Mouse (Mus musculus): ENCODE results near the gene Wwp2. TPM values are rescaled to one million over a fixed set of nuclear protein-coding genes. Genes with fewer than 3 reads are reported as not detected.

Wwp2 gene
- polyA plus RNA-seq, 1 experiment: 42.5 TPM

GRCm38 (mm10) chr8:107544211-107544610 is 108.0 kb downstream of the Wwp2 start:
- no peak for DNase-seq (ENCODE audit: low read depth)
- no peak for TF ChIP-seq POLR2A (IDR thresholded peaks at IDR 0.05; ENCODE audit: borderline replicate concordance, extremely low read depth, insufficient read depth, insufficient read length, poor library complexity, severe bottlenecking)
- TF ChIP-seq CTCF (IDR thresholded peaks at IDR 0.05; ENCODE audit: borderline replicate concordance, extremely low read depth, insufficient read depth, insufficient read length): no peak

- DNase-seq (ENCODE audit: low read depth): peak; percentile 44
- no peak for TF ChIP-seq POLR2A (IDR thresholded peaks at IDR 0.05; ENCODE audit: borderline replicate concordance, extremely low read depth, insufficient read depth, insufficient read length, poor library complexity, severe bottlenecking)
- no peak for TF ChIP-seq CTCF (IDR thresholded peaks at IDR 0.05; ENCODE audit: borderline replicate concordance, extremely low read depth, insufficient read depth, insufficient read length)
Observed at GRCm38 (mm10) chr8:107544651-107545174, 108.5 kb downstream of the Wwp2 start.

DNA sequence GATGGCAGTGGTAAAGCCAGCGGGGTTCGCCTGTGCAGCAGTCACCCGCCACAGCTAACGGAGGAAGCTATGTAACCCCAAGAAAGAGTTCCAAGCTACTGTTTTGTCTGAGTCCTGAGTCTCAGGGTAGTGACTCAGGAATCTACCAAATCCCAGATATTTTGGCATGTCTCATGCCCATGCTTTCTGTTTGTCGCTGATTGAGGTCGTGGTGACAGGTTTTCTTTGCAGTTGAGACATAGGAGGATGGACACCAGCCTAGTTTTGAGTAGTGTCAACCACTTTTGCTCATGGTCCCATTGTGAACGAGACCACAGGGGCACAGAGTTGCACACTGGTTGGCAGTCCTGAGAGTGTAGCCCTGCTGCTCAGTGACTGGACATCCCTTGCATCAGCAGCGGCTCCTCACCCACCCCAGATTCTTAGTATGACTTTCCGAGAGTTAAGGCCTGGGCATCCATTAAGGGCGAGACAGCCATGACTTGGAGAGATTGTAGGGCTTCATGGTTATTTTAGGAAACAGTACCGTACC is 109.5 kb downstream of the Wwp2 start:
- TF ChIP-seq CTCF (IDR thresholded peaks at IDR 0.05; ENCODE audit: borderline replicate concordance, extremely low read depth, insufficient read depth, insufficient read length): no peak
- no peak for TF ChIP-seq POLR2A (IDR thresholded peaks at IDR 0.05; ENCODE audit: borderline replicate concordance, extremely low read depth, insufficient read depth, insufficient read length, poor library complexity, severe bottlenecking)
- no peak for DNase-seq (ENCODE audit: low read depth)

- TF ChIP-seq CTCF (IDR thresholded peaks at IDR 0.05; ENCODE audit: borderline replicate concordance, extremely low read depth, insufficient read depth, insufficient read length) (no peak), POLR2A (IDR thresholded peaks at IDR 0.05; ENCODE audit: borderline replicate concordance, extremely low read depth, insufficient read depth, insufficient read length, poor library complexity, severe bottlenecking) (no peak)
- DNase-seq (ENCODE audit: low read depth): no peak
Observed at GRCm38 (mm10) chr8:107546154-107546553, 110.0 kb downstream of the Wwp2 start.

DNA sequence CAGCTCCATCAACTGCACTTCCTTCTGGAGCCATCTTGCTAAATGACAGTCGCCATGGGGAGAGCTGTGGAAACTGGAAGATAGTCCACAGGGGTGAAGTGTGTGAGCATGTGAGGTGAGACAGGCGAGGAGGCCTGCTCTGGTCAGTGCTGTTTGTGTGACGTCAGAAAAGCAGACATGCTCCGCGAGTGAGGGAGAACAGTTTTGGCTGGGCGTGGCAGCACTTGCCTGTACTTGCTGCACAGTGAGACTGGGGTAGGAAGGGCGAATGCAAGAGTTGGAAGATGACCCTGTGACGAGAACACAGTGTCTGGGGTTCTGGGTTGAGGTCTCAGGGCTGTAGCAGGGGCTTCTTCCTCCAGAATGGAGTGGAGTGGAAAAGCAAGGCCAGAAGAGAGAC is 110.7 kb downstream of the Wwp2 start:
- TF ChIP-seq CTCF (IDR thresholded peaks at IDR 0.05; ENCODE audit: borderline replicate concordance, extremely low read depth, insufficient read depth, insufficient read length) (no peak), POLR2A (IDR thresholded peaks at IDR 0.05; ENCODE audit: borderline replicate concordance, extremely low read depth, insufficient read depth, insufficient read length, poor library complexity, severe bottlenecking) (no peak)
- no peak for DNase-seq (ENCODE audit: low read depth)

- DNase-seq (ENCODE audit: low read depth): no peak
- TF ChIP-seq POLR2A (IDR thresholded peaks at IDR 0.05; ENCODE audit: borderline replicate concordance, extremely low read depth, insufficient read depth, insufficient read length, poor library complexity, severe bottlenecking): no peak
- no peak for TF ChIP-seq CTCF (IDR thresholded peaks at IDR 0.05; ENCODE audit: borderline replicate concordance, extremely low read depth, insufficient read depth, insufficient read length)
Observed at GRCm38 (mm10) chr8:107552234-107552633, 116.1 kb downstream of the Wwp2 start.

DNA sequence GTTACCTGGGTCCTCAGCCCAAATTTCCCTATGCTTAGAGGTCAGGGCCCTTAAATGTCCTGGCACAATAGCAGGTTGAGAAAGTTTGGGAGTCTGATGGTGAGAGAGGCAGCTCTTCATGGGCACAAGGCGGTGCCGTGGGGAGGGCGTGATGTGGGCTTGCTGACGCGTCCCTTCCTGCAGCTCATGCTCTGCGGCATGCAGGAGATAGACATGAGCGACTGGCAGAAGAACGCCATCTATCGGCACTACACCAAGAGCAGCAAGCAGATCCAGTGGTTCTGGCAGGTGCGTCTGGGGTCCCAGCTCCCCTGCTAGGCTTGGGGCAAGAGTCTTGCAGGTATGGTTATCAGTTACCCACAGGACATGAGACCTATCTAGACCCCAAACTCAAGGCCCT is 119.1 kb downstream of the Wwp2 start:
- TF ChIP-seq POLR2A (IDR thresholded peaks at IDR 0.05; ENCODE audit: borderline replicate concordance, extremely low read depth, insufficient read depth, insufficient read length, poor library complexity, severe bottlenecking): no peak
- no peak for TF ChIP-seq CTCF (IDR thresholded peaks at IDR 0.05; ENCODE audit: borderline replicate concordance, extremely low read depth, insufficient read depth, insufficient read length)
- DNase-seq (ENCODE audit: low read depth): no peak

- TF ChIP-seq POLR2A (IDR thresholded peaks at IDR 0.05; ENCODE audit: borderline replicate concordance, extremely low read depth, insufficient read depth, insufficient read length, poor library complexity, severe bottlenecking) (no peak), CTCF (IDR thresholded peaks at IDR 0.05; ENCODE audit: borderline replicate concordance, extremely low read depth, insufficient read depth, insufficient read length) (no peak)
- peak; percentile 63 for DNase-seq (ENCODE audit: low read depth)
Observed at GRCm38 (mm10) chr8:107556511-107556936, 120.4 kb downstream of the Wwp2 start.

DNA sequence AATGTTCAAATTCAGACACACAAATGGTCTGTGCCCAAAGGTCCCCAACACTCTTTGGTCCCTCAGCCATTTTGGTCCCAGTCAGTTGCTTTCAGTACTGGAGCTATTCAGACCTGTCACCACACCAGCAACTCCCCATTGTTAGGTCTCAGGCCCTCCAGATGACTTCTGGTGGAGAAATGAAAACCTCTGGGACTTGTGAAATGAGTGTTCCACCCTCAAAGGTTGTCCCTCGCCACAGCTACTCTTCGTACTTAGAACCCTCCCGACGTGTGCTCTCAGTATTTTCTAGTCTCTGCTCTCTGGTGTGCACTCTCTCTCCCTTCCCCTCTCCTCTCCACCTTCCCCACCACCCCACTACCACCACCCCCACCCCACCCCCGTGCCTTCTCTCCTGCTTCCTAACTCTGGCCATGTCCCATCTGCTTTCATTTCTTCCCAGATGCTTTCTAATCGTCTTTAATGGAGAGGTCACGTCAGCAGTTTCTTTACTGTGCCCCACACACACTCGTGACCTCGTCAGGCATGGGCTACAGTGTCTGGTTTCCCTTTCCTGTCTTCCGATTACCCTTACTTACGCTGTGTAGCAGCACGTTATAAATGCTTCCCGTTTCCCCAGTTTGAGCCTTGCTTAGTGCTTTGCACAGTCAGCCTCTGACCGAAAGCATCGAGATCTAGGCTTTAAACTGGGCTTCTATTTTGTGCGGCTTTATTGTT is 124.8 kb downstream of the Wwp2 start:
- no peak for TF ChIP-seq CTCF (IDR thresholded peaks at IDR 0.05; ENCODE audit: borderline replicate concordance, extremely low read depth, insufficient read depth, insufficient read length)
- TF ChIP-seq POLR2A (IDR thresholded peaks at IDR 0.05; ENCODE audit: borderline replicate concordance, extremely low read depth, insufficient read depth, insufficient read length, poor library complexity, severe bottlenecking): no peak
- DNase-seq (ENCODE audit: low read depth): no peak

- no peak for DNase-seq (ENCODE audit: low read depth)
- TF ChIP-seq POLR2A (IDR thresholded peaks at IDR 0.05; ENCODE audit: borderline replicate concordance, extremely low read depth, insufficient read depth, insufficient read length, poor library complexity, severe bottlenecking): no peak
- no peak for TF ChIP-seq CTCF (IDR thresholded peaks at IDR 0.05; ENCODE audit: borderline replicate concordance, extremely low read depth, insufficient read depth, insufficient read length)
Observed at GRCm38 (mm10) chr8:107562164-107562563, 126.0 kb downstream of the Wwp2 start.

- TF ChIP-seq CTCF (IDR thresholded peaks at IDR 0.05; ENCODE audit: borderline replicate concordance, extremely low read depth, insufficient read depth, insufficient read length) (no peak), POLR2A (IDR thresholded peaks at IDR 0.05; ENCODE audit: borderline replicate concordance, extremely low read depth, insufficient read depth, insufficient read length, poor library complexity, severe bottlenecking) (no peak)
- DNase-seq (ENCODE audit: low read depth): no peak
Observed at GRCm38 (mm10) chr8:107571046-107571445, 134.9 kb downstream of the Wwp2 start.

Measured in brain, embryonic 14.5 days (tissue).